Mouse (Mus musculus) CH12.LX (cell line): ENCODE measurements around the gene Tbx3. TPM values are rescaled to one million over a fixed set of nuclear protein-coding genes. Genes with fewer than 3 reads are reported as not detected.

Experiments
- DNase-seq: peaks from one replicate; pipeline ENCODE4 v3.0.0-alpha.2; 2013; ENCODE audit errors: extremely low read depth
- H3K27ac ChIP-seq: 2 replicates; pipeline ENCODE4 v1.5.1; 2012; ENCODE audit warnings: low read depth, mild to moderate bottlenecking, control low read depth, moderate library complexity; ENCODE audit not compliant: insufficient read depth
- H3K27me3 ChIP-seq: replicated peaks from 2 replicates; pipeline ENCODE3; 2012; ENCODE audit warnings: inconsistent platforms
- H3K36me3 ChIP-seq, 2 experiments: replicated peaks in 1 of 2; 2 replicates each; pipeline versions ENCODE3 to v1.6.1; 2012; ENCODE audit warnings: inconsistent platforms in 1 of 2, low read length in 1 of 2, mild to moderate bottlenecking in 1 of 2, mixed read lengths in 1 of 2, moderate library complexity in 1 of 2; ENCODE audit not compliant: control insufficient read depth in 1 of 2, insufficient read depth in 1 of 2
- H3K4me1 ChIP-seq, 2 experiments: 2 replicates each; pipeline ENCODE4 v1.6.1; 2012; ENCODE audit warnings: inconsistent platforms in 1 of 2, moderate library complexity in 1 of 2; ENCODE audit not compliant: insufficient read depth in 2 of 2, control insufficient read depth in 1 of 2
- H3K4me2 ChIP-seq: 2 replicates; pipeline ENCODE4 v1.6.1; 2012; ENCODE audit warnings: low read depth, mild to moderate bottlenecking, control low read depth; ENCODE audit not compliant: poor library complexity, insufficient read depth, severe bottlenecking
- H3K4me3 ChIP-seq, 3 experiments: fragments of 150-350 bp in 1 of 3; sonication (generic) in 1 of 3; replicated peaks in 1 of 3; 2 replicates each; pipeline versions ENCODE3 to v1.5.1; 2011 to 2012; ENCODE audit warnings: low read depth in 2 of 3, low read length in 2 of 3, mild to moderate bottlenecking in 2 of 3, moderate library complexity in 2 of 3, control low read depth in 1 of 3, improper control_type of control experiment in 1 of 3, inconsistent platforms in 1 of 3, mixed read lengths in 1 of 3; ENCODE audit not compliant: poor library complexity in 1 of 3
- H3K79me2 ChIP-seq: replicated peaks from 2 replicates; pipeline ENCODE4 v1.6.1; 2012; ENCODE audit warnings: mild to moderate bottlenecking, moderate library complexity; ENCODE audit not compliant: control insufficient read depth, poor library complexity, insufficient read depth, severe bottlenecking; ENCODE audit errors: extremely low read depth
- H3K9ac ChIP-seq: 2 replicates; pipeline ENCODE4 v1.6.1; 2012; ENCODE audit warnings: low read depth, mild to moderate bottlenecking, control low read depth, moderate library complexity; ENCODE audit not compliant: insufficient read depth
- H3K9me3 ChIP-seq: replicated peaks from 2 replicates; pipeline ENCODE3; 2012; ENCODE audit warnings: low read length, inconsistent platforms, mixed read lengths
- CHD2 ChIP-seq: IDR thresholded peaks from 2 replicates; pipeline ENCODE4 v1.6.1; 2011; ENCODE audit warnings: low read length, improper control_type of control experiment
- CTCF ChIP-seq, 2 experiments: IDR thresholded peaks in 1 of 2; conservative IDR thresholded peaks in 1 of 2; 2 replicates each; pipeline ENCODE4 v1.5.1; 2011 to 2012; ENCODE audit warnings: low read depth in 2 of 2, low read length in 2 of 2, improper control_type of control experiment in 1 of 2, inconsistent platforms in 1 of 2, mild to moderate bottlenecking in 1 of 2, moderate library complexity in 1 of 2
- E2F4 ChIP-seq: IDR thresholded peaks from 2 replicates; pipeline ENCODE4 v1.6.1; 2011; ENCODE audit warnings: low read depth, low read length, improper control_type of control experiment; ENCODE audit not compliant: insufficient replicate concordance
- ELF1 ChIP-seq: IDR thresholded peaks from 2 replicates; pipeline ENCODE4 v1.6.1; 2014; ENCODE audit warnings: low read depth, mild to moderate bottlenecking, inconsistent platforms, low read length, improper control_type of control experiment
- ETS1 ChIP-seq: conservative IDR thresholded peaks from 2 replicates; pipeline ENCODE4 v1.6.1; 2012; ENCODE audit warnings: low read depth, mild to moderate bottlenecking, inconsistent platforms, low read length, improper control_type of control experiment, moderate library complexity
- GABPA ChIP-seq: IDR thresholded peaks from 2 replicates; pipeline ENCODE4 v1.6.1; 2012; ENCODE audit warnings: low read depth, low read length, improper control_type of control experiment, inconsistent platforms; ENCODE audit not compliant: insufficient replicate concordance
- HCFC1 ChIP-seq: IDR thresholded peaks from 2 replicates; pipeline ENCODE4 v1.6.1; 2012; ENCODE audit warnings: low read depth, mild to moderate bottlenecking, inconsistent platforms, low read length, improper control_type of control experiment
- IRF4 ChIP-seq: IDR thresholded peaks from 2 replicates; pipeline ENCODE4 v1.6.1; 2014; ENCODE audit warnings: low read depth, mild to moderate bottlenecking, inconsistent platforms, low read length, improper control_type of control experiment
- JUN ChIP-seq: IDR thresholded peaks from 2 replicates; pipeline ENCODE4 v1.6.1; 2011; ENCODE audit warnings: low read depth, mild to moderate bottlenecking, low read length, improper control_type of control experiment, moderate library complexity; ENCODE audit not compliant: insufficient read depth
- KAT2A ChIP-seq: IDR thresholded peaks from 2 replicates; pipeline ENCODE4 v1.6.1; 2012; ENCODE audit warnings: low read length, improper control_type of control experiment, inconsistent platforms; ENCODE audit not compliant: insufficient replicate concordance
- MEF2A ChIP-seq: IDR thresholded peaks from 2 replicates; pipeline ENCODE4 v1.6.1; 2014; ENCODE audit warnings: low read depth, mild to moderate bottlenecking, inconsistent platforms, low read length, improper control_type of control experiment, borderline replicate concordance
- MYC ChIP-seq: IDR thresholded peaks from 2 replicates; pipeline ENCODE4 v1.6.1; 2011; ENCODE audit warnings: low read depth, mild to moderate bottlenecking, improper control_type of control experiment, low read length
- NRF1 ChIP-seq: IDR thresholded peaks from 2 replicates; pipeline ENCODE4 v1.6.1; 2014; ENCODE audit warnings: low read depth, mild to moderate bottlenecking, inconsistent platforms, low read length, improper control_type of control experiment, moderate library complexity
- POLR2A ChIP-seq: IDR thresholded peaks from 2 replicates; pipeline ENCODE4 v1.6.1; 2011; ENCODE audit warnings: low read depth, mild to moderate bottlenecking, improper control_type of control experiment, low read length
- POLR2AphosphoS2 ChIP-seq: IDR thresholded peaks from 2 replicates; pipeline ENCODE4 v1.6.1; 2011; ENCODE audit warnings: low read depth, low read length, improper control_type of control experiment
- RAD21 ChIP-seq: IDR thresholded peaks from 2 replicates; pipeline ENCODE4 v1.6.1; 2011; ENCODE audit warnings: low read depth, mild to moderate bottlenecking, low read length, improper control_type of control experiment, moderate library complexity
- SIN3A ChIP-seq: IDR thresholded peaks from 2 replicates; pipeline ENCODE4 v1.6.1; 2012; ENCODE audit warnings: low read length, improper control_type of control experiment, inconsistent platforms
- SMC3 ChIP-seq: IDR thresholded peaks from 2 replicates; pipeline ENCODE4 v1.6.1; 2011; ENCODE audit warnings: low read depth, low read length, improper control_type of control experiment
- TBP ChIP-seq: conservative IDR thresholded peaks from 2 replicates; pipeline ENCODE4 v1.6.1; 2011; ENCODE audit warnings: low read depth, low read length, improper control_type of control experiment
- UBTF ChIP-seq: IDR thresholded peaks from 2 replicates; pipeline ENCODE4 v1.6.1; 2012; ENCODE audit warnings: low read depth, mild to moderate bottlenecking, inconsistent platforms, low read length, improper control_type of control experiment, moderate library complexity
- USF1 ChIP-seq: IDR thresholded peaks from 2 replicates; pipeline ENCODE4 v1.6.1; 2014; ENCODE audit warnings: low read depth, mild to moderate bottlenecking, inconsistent platforms, low read length, improper control_type of control experiment
- USF2 ChIP-seq: conservative IDR thresholded peaks from 2 replicates; pipeline ENCODE4 v1.6.1; 2011; ENCODE audit warnings: low read depth, low read length, improper control_type of control experiment
- ZKSCAN1 ChIP-seq: IDR thresholded peaks from 2 replicates; pipeline ENCODE4 v1.6.1; 2012; ENCODE audit warnings: low read depth, inconsistent platforms, low read length, improper control_type of control experiment, borderline replicate concordance
- dilution Hi-C: fragments of 300-500 bp; cut with MboI; formaldehyde crosslinking; loops from 2 replicates; pipeline ENCODE4 v1.14.3; 2020; ENCODE audit warnings: low sequenced_read_pairs; ENCODE audit not compliant: extremely low pct_unique_long_range_greater_than_20kb, extremely low pct_ligation_motif_present
- in situ Hi-C: fragments of 300-500 bp; cut with MboI; formaldehyde crosslinking; loops from 3 replicates; pipeline ENCODE4 v1.14.3; 2019; ENCODE audit warnings: low sequenced_read_pairs, low pct_ligation_motif_present, low pct_unique_long_range_greater_than_20kb, mixed read lengths
- polyA plus RNA-seq: library from polyadenylated mRNA; unstranded; fragments of >175 nt; gene quantifications from 2 replicates; pipeline ENCODE4 v1.2.1, GENCODE M21; 2012; ENCODE audit warnings: low read depth; ENCODE audit not compliant: insufficient read length
- total RNA-seq, 2 experiments: library from RNA; depleted of rRNA; stranded (reverse); fragments of 300-350 nt in 1 of 2; fragments of >200 nt in 1 of 2; gene quantifications; 2 replicates each; pipeline ENCODE4 v1.2.3; 2012 to 2014

The Tbx3 gene
- total and polyA plus RNA-seq, 3 experiments = not detected

DNA sequence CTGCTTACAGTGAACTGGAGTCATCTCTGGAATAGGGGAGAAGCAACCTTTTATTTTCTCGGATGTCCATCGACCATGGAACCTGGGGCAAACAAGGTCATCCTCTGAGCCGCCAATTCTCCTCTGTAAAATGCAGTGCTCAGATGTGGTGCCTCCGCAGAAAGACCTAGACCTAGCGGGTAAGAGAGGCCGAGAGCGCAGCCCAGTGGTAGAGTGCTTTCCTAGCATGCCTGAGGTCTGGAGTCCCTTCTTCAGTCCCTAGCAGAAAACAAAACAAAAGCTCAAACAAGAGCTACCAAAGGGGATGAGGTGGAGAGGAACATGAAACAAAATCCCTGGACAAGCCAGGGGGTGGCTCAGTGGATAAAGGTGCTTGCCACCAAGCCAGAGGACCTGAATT is 40.3 kb downstream of the Tbx3 start:
- Histone ChIP-seq H3K27ac (no peak overlapping the region), H3K4me1 (no peaks in the 10 kb centered on the region), H3K9me3 (peaks cover 82% of the 10 kb centered on the region), H3K79me2 (no peaks in the 10 kb centered on the region), H3K36me3 (no peaks in the 10 kb centered on the region), H3K4me2 (no peak overlapping the region), H3K9ac (no peak overlapping the region), H3K27me3 (no peaks in the 10 kb centered on the region), H3K4me3 (no peak overlapping the region)
- dilution Hi-C loops (no loop called here), in situ Hi-C loops (no loop called here)
- no peak for DNase-seq
- TF ChIP-seq SIN3A = no peak
- no peak for TF ChIP-seq MEF2A
- TF ChIP-seq E2F4 = no peak
- no peak for TF ChIP-seq POLR2A
- no peak for TF ChIP-seq USF1
- TF ChIP-seq ZKSCAN1 = no peak
- TF ChIP-seq GABPA = no peak
- TF ChIP-seq SMC3 = no peak
- no peak for TF ChIP-seq IRF4
- no peak for TF ChIP-seq POLR2AphosphoS2
- no peak for TF ChIP-seq MYC
- TF ChIP-seq KAT2A = no peak
- TF ChIP-seq CHD2 = no peak

DNA sequence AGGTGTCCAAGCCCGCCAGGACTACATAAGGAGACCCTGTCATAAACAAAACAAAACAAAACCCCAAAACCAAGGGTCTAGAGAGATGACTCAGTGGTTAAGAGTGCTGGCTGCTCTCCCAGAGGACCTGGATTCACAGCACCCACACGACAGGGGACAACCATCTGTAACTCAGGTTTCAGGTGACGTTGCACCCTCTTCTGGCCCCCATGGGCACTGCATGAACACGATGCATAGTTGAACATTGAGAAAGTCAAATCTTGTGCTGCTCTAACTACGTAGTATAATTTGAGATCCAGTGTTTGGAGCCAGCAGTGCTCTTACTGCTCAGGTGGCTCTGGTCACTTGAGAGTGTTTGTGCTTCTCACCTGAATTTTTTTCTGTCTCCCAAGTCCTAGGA is 41.2 kb downstream of the Tbx3 start:
- no peak overlapping the region for H3K4me3 ChIP-seq
- in situ Hi-C loops = no loop called here
- H3K27ac ChIP-seq = no peak overlapping the region
- H3K36me3 ChIP-seq = no peaks in the 10 kb centered on the region
- H3K9me3 ChIP-seq = peaks cover 81% of the 10 kb centered on the region
- no peak overlapping the region for H3K9ac ChIP-seq
- no peak for TF ChIP-seq JUN
- no peak for TF ChIP-seq E2F4
- no peak for TF ChIP-seq TBP
- no peak for TF ChIP-seq CTCF (conservative IDR thresholded peaks at IDR 0.05 in 1 of 2, IDR thresholded peaks at IDR 0.05 in 1 of 2; ENCODE audit: low read depth in 2 of 2, low read length in 2 of 2)
- TF ChIP-seq USF2 = no peak
- no peak for TF ChIP-seq ELF1
- TF ChIP-seq UBTF = no peak
- TF ChIP-seq RAD21 = no peak
- TF ChIP-seq MYC = no peak
- TF ChIP-seq MEF2A = no peak
- TF ChIP-seq ETS1 = no peak
- no peak for TF ChIP-seq NRF1
- TF ChIP-seq HCFC1 = no peak
- no peak for TF ChIP-seq SIN3A
- TF ChIP-seq, all 38 proteins: peak for 0
- Histone ChIP-seq H3K4me1 (no peaks in the 10 kb centered on the region), H3K79me2 (no peaks in the 10 kb centered on the region), H3K27me3 (no peaks in the 10 kb centered on the region), H3K4me2 (no peak overlapping the region)
- no peak for DNase-seq
- dilution Hi-C loops = no loop called here
